Mouse (Mus musculus) T-helper 17 cell (primary cell): ENCODE results near the gene Letm1.

Source experiments
- in situ Hi-C, 2 experiments: fragments of 300-600 bp; cut with MboI, MseI; formaldehyde crosslinking; loops; 1 replicate in 1 of 2; 2 replicates in 1 of 2; pipeline ENCODE4 v1.15.1; 2025; ENCODE audit warnings: high pct_unique_total_duplicates in 2 of 2

The Letm1 gene

DNA sequence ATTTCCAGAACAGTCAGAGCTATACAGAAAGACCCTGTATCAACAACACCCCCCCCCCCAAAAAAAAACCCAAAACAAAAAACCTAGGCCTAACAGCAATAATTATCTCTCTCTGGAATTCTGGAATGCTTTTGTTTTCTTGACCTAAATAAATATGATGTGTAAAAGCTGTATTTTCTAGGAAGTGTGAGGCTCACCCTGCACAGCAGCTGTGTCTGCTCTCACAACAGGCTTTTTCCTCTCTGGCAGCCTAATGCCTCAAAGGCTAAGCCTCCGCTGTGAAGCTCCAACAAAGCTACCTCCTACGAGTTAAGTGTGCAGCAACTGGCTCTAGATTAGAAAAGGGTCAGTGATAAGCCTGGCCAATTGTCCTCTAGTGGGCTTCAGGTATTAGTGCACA is 73.6 kb downstream of the Letm1 start:
- in situ Hi-C loops: no loop called here

DNA sequence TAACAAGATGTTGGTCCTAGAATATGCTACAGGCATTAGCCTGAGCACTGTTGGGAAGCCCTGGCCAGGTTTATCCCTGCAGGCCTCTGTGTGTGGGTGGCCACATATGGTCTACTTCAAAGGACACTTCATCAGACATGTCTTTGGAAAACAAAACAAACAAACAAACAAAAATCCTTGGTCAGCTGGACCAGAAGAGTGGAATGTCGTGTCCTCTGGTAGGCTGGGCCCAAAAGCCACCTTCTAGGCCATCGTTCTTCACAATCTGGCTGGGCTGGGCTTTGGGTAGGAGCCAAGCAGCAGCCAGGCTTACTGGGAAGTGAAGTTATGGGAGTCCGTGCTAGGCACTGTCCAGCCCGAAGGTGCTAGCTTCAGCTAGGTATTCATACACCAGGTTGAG is 75.5 kb downstream of the Letm1 start:
- in situ Hi-C loops: no loop called here

GRCm38 (mm10) chr5:33706350-33706629 is 76.3 kb downstream of the Letm1 start:
- in situ Hi-C loops: no loop called here

DNA sequence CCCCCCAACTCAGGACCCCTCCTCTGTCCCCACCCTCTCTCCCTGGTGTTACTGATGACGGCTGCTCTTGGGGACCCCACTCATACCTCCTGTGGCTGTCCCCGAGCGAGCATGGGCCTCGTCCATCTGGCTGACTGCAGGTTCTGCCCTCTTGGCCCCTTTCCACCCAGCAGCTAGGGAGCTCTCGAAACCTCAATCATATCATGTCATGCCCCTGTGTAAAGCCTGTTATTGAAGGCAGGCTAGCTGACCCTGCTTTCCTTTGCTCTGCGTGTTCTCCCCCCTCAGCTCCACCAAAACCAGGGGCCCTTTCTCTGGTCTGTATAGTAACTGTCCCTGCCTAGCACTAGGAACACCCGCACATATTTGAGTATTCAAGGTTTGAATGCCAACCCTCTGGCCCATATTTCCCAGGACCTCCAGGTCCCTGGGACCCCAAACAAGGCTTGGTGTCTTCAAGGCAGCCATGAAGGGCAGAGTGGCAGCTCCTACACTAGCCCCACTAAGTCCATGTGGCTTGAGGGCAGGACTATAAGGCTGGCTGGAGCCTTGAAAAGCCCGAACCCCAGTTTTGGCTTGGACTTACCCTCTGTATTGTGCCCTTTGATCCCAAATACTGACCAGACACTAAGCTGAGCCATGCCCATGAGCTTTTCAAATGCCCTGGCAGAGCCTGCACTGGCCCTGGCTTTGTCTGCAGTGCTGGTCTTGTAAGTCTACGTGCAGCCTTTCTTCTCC is 76.8 kb downstream of the Letm1 start:
- in situ Hi-C loops: no loop called here

DNA sequence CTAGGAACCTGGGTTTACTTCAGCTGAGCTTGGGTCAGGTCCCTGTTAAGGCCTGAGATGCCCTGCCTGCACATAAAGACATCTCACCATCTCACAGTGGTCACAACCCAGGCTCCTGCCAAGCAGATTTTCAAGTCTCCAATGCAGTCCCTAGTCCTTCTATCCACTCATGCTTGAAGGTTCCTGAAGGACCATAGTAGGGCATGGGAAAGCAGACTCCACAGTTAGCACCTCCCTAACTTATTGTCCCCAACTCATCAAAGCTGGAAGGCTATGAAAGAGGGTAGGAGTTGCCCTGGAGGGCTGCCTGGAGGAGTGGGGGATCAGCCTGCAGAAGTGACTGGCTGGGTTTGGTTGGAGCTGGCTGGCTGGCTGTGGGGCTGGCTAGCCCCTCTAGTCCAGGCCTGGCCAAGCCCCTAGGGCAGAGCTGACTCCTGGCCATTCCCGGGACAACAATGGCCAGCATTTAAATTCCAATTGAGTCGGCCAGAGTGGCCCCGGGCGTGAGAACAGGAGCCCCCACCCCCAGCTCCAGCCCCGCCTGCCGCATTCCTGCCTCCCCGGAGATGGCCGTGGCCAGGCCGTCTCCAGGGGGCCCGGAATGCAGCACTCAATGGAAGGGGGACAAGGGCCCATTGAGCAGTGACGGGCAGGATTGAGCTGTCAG is 77.5 kb downstream of the Letm1 start:
- in situ Hi-C loops: no loop called here

DNA sequence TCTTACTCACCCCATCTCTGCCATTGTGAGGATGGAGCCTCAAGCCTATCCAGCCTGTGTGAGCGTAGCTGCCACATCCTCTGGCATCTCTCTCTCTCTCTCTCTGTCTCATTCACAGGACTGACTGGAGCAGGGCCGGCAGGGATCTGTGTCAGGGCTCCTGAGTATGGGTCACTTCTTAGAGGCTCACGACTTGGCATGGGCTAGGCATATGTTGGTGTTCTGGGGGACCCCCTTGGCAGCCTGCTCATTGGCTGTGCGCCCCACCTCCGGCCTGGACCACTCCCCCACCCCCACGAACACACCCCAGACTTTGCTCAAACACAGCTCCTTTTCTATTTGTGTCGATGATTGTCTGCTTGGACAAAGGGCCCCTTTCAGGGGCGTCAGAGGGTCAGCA is 78.6 kb downstream of the Letm1 start:
- in situ Hi-C loops: no loop called here

- in situ Hi-C loops: no loop called here
Observed at GRCm38 (mm10) chr5:33701832-33702231, 80.8 kb downstream of the Letm1 start.

- in situ Hi-C loops: no loop called here
Observed at GRCm38 (mm10) chr5:33700010-33700409, 82.6 kb downstream of the Letm1 start.

- in situ Hi-C loops: no loop called here
Observed at GRCm38 (mm10) chr5:33698669-33699068, 83.9 kb downstream of the Letm1 start.

GRCm38 (mm10) chr5:33697947-33698512 is 84.6 kb downstream of the Letm1 start:
- in situ Hi-C loops: no loop called here

DNA sequence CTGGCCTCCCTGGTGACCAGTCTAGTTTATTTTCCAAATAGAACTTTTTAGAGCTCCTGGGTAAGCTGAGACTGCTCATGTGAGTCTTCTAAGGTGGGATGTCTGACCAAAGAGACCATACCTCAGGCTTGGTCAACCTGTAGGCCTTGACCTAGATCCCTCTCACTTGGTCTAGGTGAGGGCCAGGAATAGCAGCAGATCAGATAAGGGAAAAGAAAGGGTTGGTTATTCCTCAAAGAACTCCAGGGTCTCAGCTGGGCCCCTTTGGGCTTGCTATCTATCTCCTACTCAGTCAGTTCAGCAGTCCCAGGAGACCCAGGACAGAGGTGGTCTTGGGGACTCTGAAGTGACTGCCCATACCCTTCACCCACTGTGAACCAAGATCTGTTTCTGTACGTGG is 85.1 kb downstream of the Letm1 start:
- in situ Hi-C loops: no loop called here

- in situ Hi-C loops: no loop called here
Observed at GRCm38 (mm10) chr5:33696430-33696829, 86.2 kb downstream of the Letm1 start.

- in situ Hi-C loops: no loop called here
Observed at GRCm38 (mm10) chr5:33695718-33696121, 86.9 kb downstream of the Letm1 start.

DNA sequence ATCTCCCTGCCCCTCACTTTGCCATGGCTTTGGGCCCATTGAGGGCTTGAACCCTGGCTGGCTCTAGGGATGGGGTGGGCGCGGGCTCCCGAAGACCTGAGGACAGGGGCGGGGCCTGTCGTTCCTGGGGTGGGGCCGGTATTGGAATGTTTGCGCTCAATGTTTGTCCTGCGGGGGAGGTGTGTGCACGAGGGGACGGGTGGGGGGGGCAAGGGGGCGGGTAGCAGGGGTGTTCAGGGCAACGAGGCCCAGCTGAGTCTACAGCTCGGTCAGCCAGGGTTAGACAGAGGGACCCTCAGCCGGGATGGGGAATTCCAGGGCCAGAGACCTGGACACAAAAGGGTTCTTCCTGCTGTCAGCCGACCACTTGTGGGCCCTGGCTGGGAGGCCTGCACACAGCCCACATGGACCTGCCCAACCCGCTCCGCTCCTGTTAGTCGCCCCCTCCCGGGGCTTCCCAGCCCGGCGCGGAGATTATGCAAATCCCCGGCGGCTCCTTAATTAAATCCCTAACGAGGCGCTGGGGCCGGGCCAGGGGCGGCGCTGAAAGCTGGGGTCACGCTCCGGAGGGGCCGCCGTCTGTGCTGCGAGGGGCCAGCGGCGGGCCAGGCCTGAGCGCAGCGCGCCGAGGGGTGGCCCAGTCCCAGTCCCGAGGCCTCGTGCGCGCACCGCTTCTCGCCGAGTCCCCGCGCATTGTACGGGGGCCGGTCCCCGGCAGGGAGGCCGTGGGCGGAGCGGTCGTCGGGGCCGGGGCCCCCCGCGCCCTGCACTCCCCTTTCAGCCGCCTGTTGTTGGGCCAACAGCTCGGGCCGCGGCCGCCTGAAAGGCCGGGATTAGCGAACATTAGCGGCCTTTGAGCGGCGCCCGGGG is 87.5 kb downstream of the Letm1 start:
- in situ Hi-C loops: no loop called here

DNA sequence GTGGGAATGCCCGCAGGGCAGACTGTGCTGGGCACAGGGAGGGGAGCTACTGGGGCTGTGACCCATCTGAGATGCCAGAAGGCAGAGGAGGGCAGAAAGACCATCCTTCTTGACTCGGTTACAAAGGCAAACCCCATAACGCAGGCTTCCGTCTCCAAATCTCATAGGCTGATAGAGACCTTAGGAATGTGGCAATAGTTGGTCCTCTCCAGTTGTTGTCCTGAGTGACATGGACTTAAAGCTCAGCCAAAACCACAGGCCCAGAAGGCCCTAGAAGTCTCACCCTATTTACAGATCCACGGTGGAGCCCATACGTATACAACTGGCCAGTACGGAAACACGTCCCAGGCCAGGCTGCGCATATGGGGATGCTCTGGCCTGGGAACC is 88.2 kb downstream of the Letm1 start:
- in situ Hi-C loops: no loop called here

- in situ Hi-C loops: no loop called here
Observed at GRCm38 (mm10) chr5:33692393-33692792, 90.2 kb downstream of the Letm1 start.

DNA sequence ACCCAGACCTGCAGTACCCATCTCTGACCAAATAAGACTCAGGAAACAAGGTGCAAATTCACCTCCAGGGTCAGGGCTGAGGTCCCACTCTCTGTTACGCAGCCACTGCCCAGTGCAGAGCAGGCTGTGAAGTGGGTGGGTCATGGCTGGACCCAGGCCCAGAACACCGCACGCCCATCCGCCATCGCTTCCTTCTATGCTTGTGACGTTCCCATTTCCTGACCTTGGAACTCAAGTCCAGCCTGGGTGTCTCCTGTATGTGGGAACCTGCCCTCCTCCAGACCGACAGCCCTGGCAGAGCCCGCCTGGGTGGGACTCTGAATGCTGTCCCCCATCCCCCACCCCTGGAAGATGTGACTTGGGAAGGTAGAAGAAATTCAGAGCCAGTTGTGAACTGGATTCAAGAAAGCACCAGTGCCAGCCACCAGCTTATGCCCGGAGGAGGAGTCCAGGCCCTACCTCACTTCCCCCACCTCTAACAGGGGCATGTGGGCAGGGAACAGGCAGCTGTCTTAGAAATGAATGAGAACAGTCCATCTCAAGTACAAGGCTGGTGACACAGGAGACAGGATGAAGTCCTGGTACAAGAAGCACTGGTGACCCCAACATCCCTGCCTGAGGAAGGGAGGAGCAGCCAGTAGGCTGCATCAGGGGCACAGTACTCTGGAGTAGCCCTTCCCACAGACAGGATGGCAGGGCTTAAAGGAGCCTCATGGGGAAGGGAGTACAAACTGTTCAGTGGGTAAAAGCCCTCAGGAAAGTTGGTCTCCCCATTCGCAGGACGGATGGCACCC is 92.6 kb downstream of the Letm1 start:
- in situ Hi-C loops: loop anchor here in 1 of 2 experiments (5.0 kb wide), 1 partner anchor 42 kb away; no protein-coding TSS in a partner anchor
